Mouse (Mus musculus): Measurements from ENCODE around the gene Tbcb. TPM values are rescaled to one million over a fixed set of nuclear protein-coding genes. Genes with fewer than 3 reads are reported as not detected.
A peak's percentile ranks its signal among the peaks of the same experiment; 100 is the strongest.

Gene Tbcb
- polyA plus RNA-seq, 1 experiment = 180 TPM

DNA sequence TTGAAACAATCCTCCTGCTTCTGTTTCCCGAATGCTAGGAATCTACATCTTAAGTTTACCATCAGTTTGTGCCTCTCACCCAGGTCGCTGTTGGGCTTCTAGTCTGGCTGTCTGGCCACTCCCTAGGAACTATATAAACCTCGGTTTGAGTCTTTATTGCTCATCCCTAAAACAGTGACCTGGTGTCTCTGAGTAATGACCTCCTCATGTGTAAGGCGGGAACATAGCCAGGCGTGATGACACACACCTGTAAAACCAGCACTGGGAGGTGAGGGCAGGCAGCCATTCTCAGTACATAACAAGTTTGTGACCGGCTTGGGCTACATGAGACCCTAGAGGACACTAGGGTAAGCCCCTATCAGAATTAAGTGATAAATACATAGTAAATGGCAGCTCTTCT lies 36.6 kb downstream of the Tbcb start:
- no peak for TF ChIP-seq USF1 (IDR thresholded peaks at IDR 0.05; ENCODE audit: low read depth)
- TF ChIP-seq FOSL1 (IDR thresholded peaks at IDR 0.05; ENCODE audit: insufficient read depth, low read length, poor library complexity, severe bottlenecking) = no peak
- no peak for TF ChIP-seq MYOD1 (IDR thresholded peaks at IDR 0.05; ENCODE audit: control insufficient read depth, insufficient read length, low read depth)
- no peak for TF ChIP-seq MYOG (IDR thresholded peaks at IDR 0.05; ENCODE audit: control insufficient read depth, extremely low read depth, insufficient read length)
- no peak for TF ChIP-seq MAX (IDR thresholded peaks at IDR 0.05)
- TF ChIP-seq CTCF (IDR thresholded peaks at IDR 0.05; ENCODE audit: control insufficient read depth, insufficient read depth, insufficient read length) = no peak
- TF ChIP-seq CEBPB (IDR thresholded peaks at IDR 0.05; ENCODE audit: low read depth) = no peak
- H3K4me3 ChIP-seq (ENCODE audit: insufficient read depth, poor library complexity, severe bottlenecking) = no peak overlapping the region
- H3K36me3 ChIP-seq (ENCODE audit: control insufficient read depth, insufficient read depth) = peaks cover 16% of the 10 kb centered on the region
- no peak overlapping the region for H3ac ChIP-seq (ENCODE audit: control insufficient read depth, insufficient read length, low read depth)
- H3K79me2 ChIP-seq (ENCODE audit: control insufficient read depth, insufficient read depth) = peaks cover 32% of the 10 kb centered on the region
- H3K27me3 ChIP-seq (ENCODE audit: control insufficient read depth, insufficient read depth, insufficient read length) = no peaks in the 10 kb centered on the region
- peaks cover 20% of the 10 kb centered on the region for H3K79me3 ChIP-seq (ENCODE audit: low read depth)

DNA sequence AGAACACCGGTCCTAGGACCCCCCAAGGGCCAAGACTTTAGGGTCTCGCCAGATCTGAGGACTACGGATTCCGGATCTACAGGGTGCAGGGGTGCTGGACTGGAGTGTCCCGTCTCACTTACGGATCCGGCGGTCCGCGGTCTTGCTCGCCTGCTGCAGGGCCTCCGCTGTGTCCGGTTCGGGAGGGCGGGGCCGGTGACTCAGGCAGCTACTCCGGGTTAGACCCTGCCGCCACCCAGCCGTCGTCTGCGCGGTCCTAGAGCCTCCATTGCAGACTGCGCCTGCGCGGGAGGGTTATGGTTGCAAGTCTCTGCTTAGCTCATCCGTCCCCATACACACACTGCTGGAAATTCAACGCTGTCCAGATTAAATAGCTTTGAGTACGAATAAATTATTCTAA lies 37.2 kb downstream of the Tbcb start:
- Histone ChIP-seq H3K79me2 (ENCODE audit: control insufficient read depth, insufficient read depth) (peaks cover 32% of the 10 kb centered on the region), H3ac (ENCODE audit: control insufficient read depth, insufficient read length, low read depth) (peak overlapping the region; percentile 82), H3K36me3 (ENCODE audit: control insufficient read depth, insufficient read depth) (peaks cover 21% of the 10 kb centered on the region), H3K27me3 (ENCODE audit: control insufficient read depth, insufficient read depth, insufficient read length) (no peaks in the 10 kb centered on the region), H3K79me3 (ENCODE audit: low read depth) (peaks cover 20% of the 10 kb centered on the region), H3K4me3 (ENCODE audit: insufficient read depth, poor library complexity, severe bottlenecking) (peak overlapping the region; percentile 79)
- TF ChIP-seq CEBPB (IDR thresholded peaks at IDR 0.05; ENCODE audit: low read depth) (no peak), FOSL1 (IDR thresholded peaks at IDR 0.05; ENCODE audit: insufficient read depth, low read length, poor library complexity, severe bottlenecking) (no peak), MYOD1 (IDR thresholded peaks at IDR 0.05; ENCODE audit: control insufficient read depth, insufficient read length, low read depth) (no peak), USF1 (IDR thresholded peaks at IDR 0.05; ENCODE audit: low read depth) (no peak), MYOG (IDR thresholded peaks at IDR 0.05; ENCODE audit: control insufficient read depth, extremely low read depth, insufficient read length) (no peak), CTCF (IDR thresholded peaks at IDR 0.05; ENCODE audit: control insufficient read depth, insufficient read depth, insufficient read length) (no peak), MAX (IDR thresholded peaks at IDR 0.05) (no peak)

DNA sequence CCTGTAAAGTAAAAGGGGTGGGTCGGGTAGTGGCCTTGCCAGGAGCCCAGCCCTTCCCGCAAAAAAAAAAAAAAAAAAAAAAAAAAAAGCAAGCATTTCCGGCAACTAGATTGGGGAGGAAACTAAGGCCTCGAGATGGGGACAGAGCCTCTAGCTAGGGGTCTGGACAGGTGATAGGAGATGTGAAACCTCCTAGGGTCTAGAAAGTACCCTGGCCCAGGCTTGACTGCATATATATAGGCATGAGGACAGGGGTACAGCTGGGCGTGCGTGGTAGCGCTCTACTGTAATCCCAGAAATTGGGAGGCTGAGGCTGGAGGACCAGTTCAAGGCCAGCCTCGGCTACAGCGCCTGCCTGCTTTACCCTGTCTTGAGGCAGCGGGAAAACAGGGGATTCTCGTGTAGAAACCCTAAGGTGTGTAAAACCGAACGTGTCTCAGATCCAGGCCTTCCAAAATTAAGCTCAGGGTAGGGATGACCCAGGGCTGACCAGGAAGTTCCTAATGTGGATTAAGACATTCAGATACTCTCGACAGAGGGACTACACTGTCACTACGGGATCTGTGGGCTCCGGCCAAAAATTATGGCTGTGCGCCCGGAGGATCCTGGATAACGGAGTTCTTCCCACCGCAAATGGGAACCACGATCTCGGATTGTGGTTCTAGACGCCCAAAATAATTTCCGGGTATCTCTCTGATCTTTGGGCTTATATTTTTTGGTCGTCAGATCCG lies 37.8 kb downstream of the Tbcb start:
- Histone ChIP-seq H3K36me3 (ENCODE audit: control insufficient read depth, insufficient read depth) (peaks cover 24% of the 10 kb centered on the region), H3K79me3 (ENCODE audit: low read depth) (peaks cover 20% of the 10 kb centered on the region), H3K79me2 (ENCODE audit: control insufficient read depth, insufficient read depth) (peaks cover 32% of the 10 kb centered on the region), H3K4me3 (ENCODE audit: insufficient read depth, poor library complexity, severe bottlenecking) (peak overlapping the region; percentile 79), H3ac (ENCODE audit: control insufficient read depth, insufficient read length, low read depth) (peak overlapping the region; percentile 82), H3K27me3 (ENCODE audit: control insufficient read depth, insufficient read depth, insufficient read length) (no peaks in the 10 kb centered on the region)
- TF ChIP-seq USF1 (IDR thresholded peaks at IDR 0.05; ENCODE audit: low read depth) (no peak), MYOG (IDR thresholded peaks at IDR 0.05; ENCODE audit: control insufficient read depth, extremely low read depth, insufficient read length) (no peak), CEBPB (IDR thresholded peaks at IDR 0.05; ENCODE audit: low read depth) (no peak)

DNA sequence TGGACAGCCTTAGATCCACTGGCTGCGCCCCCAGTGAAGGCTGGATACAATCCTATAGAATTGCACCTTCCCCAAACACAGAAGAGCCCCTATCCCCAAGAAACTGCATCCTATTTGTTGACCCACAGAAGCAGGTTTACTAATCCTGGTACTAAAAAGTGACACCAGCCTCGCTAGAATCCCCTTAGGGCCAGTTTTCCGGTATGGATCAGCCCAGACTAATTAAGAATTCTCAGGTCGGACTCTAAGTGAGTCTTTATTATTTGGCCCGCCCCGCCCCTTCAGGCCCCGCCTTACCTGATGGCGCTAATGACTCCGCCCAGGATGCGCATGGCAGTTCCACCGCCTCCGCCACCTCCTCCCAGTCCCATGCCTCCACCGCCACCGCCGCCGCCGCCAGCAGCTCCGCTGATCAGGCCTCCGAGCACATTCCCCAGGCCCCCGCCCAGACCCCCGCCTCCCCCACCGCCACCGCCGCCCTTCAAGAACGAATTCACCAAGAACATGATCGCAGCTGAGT lies 38.4 kb downstream of the Tbcb start:
- peaks cover 20% of the 10 kb centered on the region for H3K79me3 ChIP-seq (ENCODE audit: low read depth)
- no peaks in the 10 kb centered on the region for H3K27me3 ChIP-seq (ENCODE audit: control insufficient read depth, insufficient read depth, insufficient read length)
- peaks cover 32% of the 10 kb centered on the region for H3K79me2 ChIP-seq (ENCODE audit: control insufficient read depth, insufficient read depth)
- peak overlapping the region; percentile 79 for H3K4me3 ChIP-seq (ENCODE audit: insufficient read depth, poor library complexity, severe bottlenecking)
- H3K36me3 ChIP-seq (ENCODE audit: control insufficient read depth, insufficient read depth) = peaks cover 30% of the 10 kb centered on the region
- no peak for TF ChIP-seq MAX (IDR thresholded peaks at IDR 0.05)
- TF ChIP-seq CTCF (IDR thresholded peaks at IDR 0.05; ENCODE audit: control insufficient read depth, insufficient read depth, insufficient read length) = no peak
- no peak for TF ChIP-seq USF1 (IDR thresholded peaks at IDR 0.05; ENCODE audit: low read depth)
- no peak for TF ChIP-seq CEBPB (IDR thresholded peaks at IDR 0.05; ENCODE audit: low read depth)
- TF ChIP-seq MYOG (IDR thresholded peaks at IDR 0.05; ENCODE audit: control insufficient read depth, extremely low read depth, insufficient read length) = no peak
- no peak for TF ChIP-seq MYOD1 (IDR thresholded peaks at IDR 0.05; ENCODE audit: control insufficient read depth, insufficient read length, low read depth)
- no peak for TF ChIP-seq FOSL1 (IDR thresholded peaks at IDR 0.05; ENCODE audit: insufficient read depth, low read length, poor library complexity, severe bottlenecking)
- peak overlapping the region; percentile 20 for H3ac ChIP-seq (ENCODE audit: control insufficient read depth, insufficient read length, low read depth)

DNA sequence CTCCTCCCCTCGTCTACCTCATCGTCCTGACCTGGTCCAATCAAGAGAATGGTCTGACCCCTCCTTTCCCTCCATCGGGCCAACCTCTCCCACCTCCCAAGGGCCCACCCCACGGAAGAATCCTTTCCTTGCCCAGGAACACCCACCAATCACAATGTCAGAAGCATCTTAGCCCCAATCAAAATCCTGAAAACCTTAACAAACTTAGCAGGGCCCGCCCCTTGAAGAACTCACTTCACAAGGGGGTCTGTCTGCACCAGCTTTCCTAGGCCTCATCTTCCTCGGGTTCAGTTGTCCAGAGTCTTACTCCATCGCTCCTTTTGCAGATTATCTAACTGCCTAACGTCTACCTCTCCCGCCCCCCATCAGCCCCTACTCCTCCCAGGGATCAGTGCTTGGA lies 39.1 kb downstream of the Tbcb start:
- H3K79me3 ChIP-seq (ENCODE audit: low read depth) = peaks cover 20% of the 10 kb centered on the region
- TF ChIP-seq MYOG (IDR thresholded peaks at IDR 0.05; ENCODE audit: control insufficient read depth, extremely low read depth, insufficient read length) = no peak
- no peak for TF ChIP-seq MAX (IDR thresholded peaks at IDR 0.05)
- no peak for TF ChIP-seq CEBPB (IDR thresholded peaks at IDR 0.05; ENCODE audit: low read depth)
- no peak for TF ChIP-seq USF1 (IDR thresholded peaks at IDR 0.05; ENCODE audit: low read depth)
- TF ChIP-seq MYOD1 (IDR thresholded peaks at IDR 0.05; ENCODE audit: control insufficient read depth, insufficient read length, low read depth) = no peak
- no peak for TF ChIP-seq FOSL1 (IDR thresholded peaks at IDR 0.05; ENCODE audit: insufficient read depth, low read length, poor library complexity, severe bottlenecking)
- no peak for TF ChIP-seq CTCF (IDR thresholded peaks at IDR 0.05; ENCODE audit: control insufficient read depth, insufficient read depth, insufficient read length)
- peak overlapping the region; percentile 79 for H3K4me3 ChIP-seq (ENCODE audit: insufficient read depth, poor library complexity, severe bottlenecking)
- no peak overlapping the region for H3ac ChIP-seq (ENCODE audit: control insufficient read depth, insufficient read length, low read depth)
- no peaks in the 10 kb centered on the region for H3K27me3 ChIP-seq (ENCODE audit: control insufficient read depth, insufficient read depth, insufficient read length)
- peaks cover 35% of the 10 kb centered on the region for H3K36me3 ChIP-seq (ENCODE audit: control insufficient read depth, insufficient read depth)
- peaks cover 32% of the 10 kb centered on the region for H3K79me2 ChIP-seq (ENCODE audit: control insufficient read depth, insufficient read depth)
